Mouse (Mus musculus): Measurements from ENCODE around the gene Cnot10. TPM values are rescaled to one million over a fixed set of nuclear protein-coding genes. Genes with fewer than 3 reads are reported as not detected.

Gene Cnot10
- polyA plus RNA-seq, 1 experiment from 2014 or later, result 64.6 TPM

DNA sequence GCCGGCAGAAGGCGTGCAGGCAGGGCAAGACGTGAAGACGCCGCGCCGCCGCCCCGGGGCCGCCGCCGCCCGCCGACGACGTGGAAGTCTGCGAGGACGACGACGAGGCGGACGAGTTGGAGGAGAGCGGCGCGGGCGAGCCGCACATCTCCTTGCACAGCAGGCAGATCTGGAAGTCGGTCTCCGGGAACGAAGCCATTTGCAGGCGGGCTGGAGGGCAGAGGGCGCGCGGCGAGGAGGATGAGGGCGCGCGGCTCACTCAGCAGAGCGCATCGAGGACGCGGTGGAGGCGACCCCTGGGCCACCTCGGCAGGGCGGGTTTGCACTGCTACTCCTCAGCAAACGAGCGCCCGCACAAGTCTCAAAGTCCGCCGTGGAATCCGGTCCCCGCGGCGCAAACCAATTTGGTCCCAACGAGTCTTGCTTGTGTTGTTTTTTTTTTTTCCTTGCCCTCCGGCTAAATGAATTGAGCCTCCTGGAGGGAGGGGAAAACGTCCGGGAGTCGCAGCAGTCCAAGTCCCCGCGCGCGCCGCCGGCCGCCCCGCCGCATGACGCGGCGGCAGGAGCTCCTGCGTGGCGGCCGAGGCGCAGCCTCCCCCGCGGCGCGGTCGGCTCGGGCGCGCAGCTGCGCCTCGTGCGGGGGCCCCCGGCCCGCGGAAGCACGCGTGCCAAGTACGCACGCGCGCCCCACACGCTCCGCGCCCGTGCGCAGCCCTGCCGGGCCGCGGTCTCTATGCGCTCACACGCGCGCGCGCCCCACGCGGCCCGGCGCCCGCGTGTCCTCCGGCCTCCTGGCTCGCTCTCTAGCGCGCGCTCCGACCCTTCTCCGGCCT lies 76.8 kb downstream of the Cnot10 start:
- H3K4me2 ChIP-seq (replicated peaks; ENCODE audit: low read depth, low read length), result peak overlapping the region; percentile 92
- WGBS, result under 1% methylated on average over 98 of the region's 122 CpGs
- H3K4me3 ChIP-seq (ENCODE audit: low read depth, low read length), result peak overlapping the region; percentile 59
- no peaks in the 10 kb centered on the region for H3K36me3 ChIP-seq (ENCODE audit: control insufficient read depth, insufficient read depth, low read length)
- peak overlapping the region; percentile 93 for H3K27ac ChIP-seq (ENCODE audit: low read length)
- ATAC-seq (ENCODE audit: insufficient number of reproducible peaks, insufficient read depth, low FRiP score, low read depth), result no peak
- peak overlapping the region; percentile 67 for H3K9ac ChIP-seq (replicated peaks; ENCODE audit: low read depth, low read length)
- H3K4me1 ChIP-seq (ENCODE audit: control insufficient read depth, insufficient read depth, low read length), result peaks cover 9% of the 10 kb centered on the region; the same call in 1 of the 2 replicates
- peaks cover 4% of the 10 kb centered on the region; the same call in 1 of the 2 replicates for H3K27me3 ChIP-seq (ENCODE audit: control insufficient read depth, insufficient read depth, low read length)
- no peaks in the 10 kb centered on the region for H3K9me3 ChIP-seq (ENCODE audit: control insufficient read depth, low read depth, low read length)

DNA sequence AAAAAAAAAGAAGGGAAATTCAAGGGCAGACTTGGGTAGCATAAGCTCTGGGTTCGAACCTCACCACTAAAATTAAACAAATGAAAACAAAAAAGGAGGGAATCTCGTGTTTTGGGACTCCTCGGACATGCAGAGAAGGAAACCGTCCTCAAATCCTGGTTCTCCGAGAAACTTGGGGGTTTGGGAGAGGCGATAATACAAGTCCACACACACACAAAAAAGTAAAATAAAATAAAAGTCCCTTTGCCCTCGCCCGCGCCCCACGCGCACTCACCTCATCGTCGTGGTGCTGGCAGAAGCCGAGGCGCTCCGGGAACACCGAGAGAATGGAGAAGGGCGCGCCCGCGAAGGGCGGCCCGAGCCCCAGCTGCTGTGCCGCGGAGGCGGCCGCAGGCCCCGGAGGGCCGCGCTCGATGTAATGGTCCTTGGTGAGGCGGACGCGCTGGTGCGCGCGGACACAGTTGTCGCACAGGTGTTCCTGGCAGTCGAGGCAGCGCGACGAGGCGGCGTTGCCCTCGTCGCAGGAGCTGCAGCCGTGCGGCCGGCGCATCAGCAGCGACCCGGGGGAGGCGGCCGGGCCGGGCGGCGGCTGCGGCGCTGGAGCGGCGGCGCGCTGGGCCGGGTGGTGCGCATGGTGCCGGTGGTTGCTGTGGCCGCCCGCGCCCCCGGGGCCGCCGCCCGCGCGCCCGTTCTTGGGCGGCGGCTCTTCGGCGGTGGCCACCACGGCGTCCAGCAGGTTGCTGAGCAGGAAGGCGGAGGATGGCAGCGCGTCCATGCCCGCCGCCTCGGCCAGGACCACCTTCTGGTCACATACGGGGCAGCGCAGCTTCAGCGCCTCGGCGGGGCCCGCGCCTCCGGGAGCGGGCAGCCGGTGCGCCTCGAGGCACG lies 77.7 kb downstream of the Cnot10 start:
- Histone ChIP-seq H3K4me1 (ENCODE audit: control insufficient read depth, insufficient read depth, low read length) (peaks cover 9% of the 10 kb centered on the region; the same call in 1 of the 2 replicates), H3K9me3 (ENCODE audit: control insufficient read depth, low read depth, low read length) (no peaks in the 10 kb centered on the region), H3K4me2 (replicated peaks; ENCODE audit: low read depth, low read length) (peak overlapping the region; percentile 92), H3K36me3 (ENCODE audit: control insufficient read depth, insufficient read depth, low read length) (no peaks in the 10 kb centered on the region), H3K9ac (replicated peaks; ENCODE audit: low read depth, low read length) (peak overlapping the region; percentile 67), H3K27me3 (ENCODE audit: control insufficient read depth, insufficient read depth, low read length) (peaks cover 4% of the 10 kb centered on the region; the same call in 1 of the 2 replicates), H3K4me3 (ENCODE audit: low read depth, low read length) (peak overlapping the region; percentile 59), H3K27ac (ENCODE audit: low read length) (peak overlapping the region; percentile 93)
- no peak for ATAC-seq (ENCODE audit: insufficient number of reproducible peaks, insufficient read depth, low FRiP score, low read depth)
- under 1% methylated on average over 84 of the region's 101 CpGs for WGBS

DNA sequence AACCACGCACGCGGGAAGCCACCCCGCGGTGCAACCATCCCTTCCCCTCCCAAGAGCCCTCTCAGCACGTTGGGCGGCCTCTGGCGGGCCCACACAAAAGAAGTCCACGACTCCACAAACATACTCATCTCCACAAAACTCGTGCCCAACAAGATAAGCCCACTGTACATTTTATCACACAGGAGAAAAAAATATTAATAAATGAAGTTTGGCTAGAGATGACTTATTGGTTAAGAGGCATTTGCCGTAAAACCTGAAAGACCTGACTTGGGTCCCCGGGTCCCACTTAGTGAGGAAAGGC lies 78.4 kb downstream of the Cnot10 start:
- Histone ChIP-seq H3K27me3 (ENCODE audit: control insufficient read depth, insufficient read depth, low read length) (peaks cover 4% of the 10 kb centered on the region; the same call in 1 of the 2 replicates), H3K9me3 (ENCODE audit: control insufficient read depth, low read depth, low read length) (no peaks in the 10 kb centered on the region), H3K4me1 (ENCODE audit: control insufficient read depth, insufficient read depth, low read length) (peaks cover 13% of the 10 kb centered on the region; the same call in 1 of the 2 replicates), H3K9ac (replicated peaks; ENCODE audit: low read depth, low read length) (peak overlapping the region; percentile 67), H3K4me3 (ENCODE audit: low read depth, low read length) (peak overlapping the region; percentile 59), H3K36me3 (ENCODE audit: control insufficient read depth, insufficient read depth, low read length) (no peaks in the 10 kb centered on the region), H3K4me2 (replicated peaks; ENCODE audit: low read depth, low read length) (peak overlapping the region; percentile 92), H3K27ac (ENCODE audit: low read length) (no peak overlapping the region)
- WGBS, result 4% methylated on average over 12 of the region's 12 CpGs
- ATAC-seq (ENCODE audit: insufficient number of reproducible peaks, insufficient read depth, low FRiP score, low read depth), result no peak

DNA sequence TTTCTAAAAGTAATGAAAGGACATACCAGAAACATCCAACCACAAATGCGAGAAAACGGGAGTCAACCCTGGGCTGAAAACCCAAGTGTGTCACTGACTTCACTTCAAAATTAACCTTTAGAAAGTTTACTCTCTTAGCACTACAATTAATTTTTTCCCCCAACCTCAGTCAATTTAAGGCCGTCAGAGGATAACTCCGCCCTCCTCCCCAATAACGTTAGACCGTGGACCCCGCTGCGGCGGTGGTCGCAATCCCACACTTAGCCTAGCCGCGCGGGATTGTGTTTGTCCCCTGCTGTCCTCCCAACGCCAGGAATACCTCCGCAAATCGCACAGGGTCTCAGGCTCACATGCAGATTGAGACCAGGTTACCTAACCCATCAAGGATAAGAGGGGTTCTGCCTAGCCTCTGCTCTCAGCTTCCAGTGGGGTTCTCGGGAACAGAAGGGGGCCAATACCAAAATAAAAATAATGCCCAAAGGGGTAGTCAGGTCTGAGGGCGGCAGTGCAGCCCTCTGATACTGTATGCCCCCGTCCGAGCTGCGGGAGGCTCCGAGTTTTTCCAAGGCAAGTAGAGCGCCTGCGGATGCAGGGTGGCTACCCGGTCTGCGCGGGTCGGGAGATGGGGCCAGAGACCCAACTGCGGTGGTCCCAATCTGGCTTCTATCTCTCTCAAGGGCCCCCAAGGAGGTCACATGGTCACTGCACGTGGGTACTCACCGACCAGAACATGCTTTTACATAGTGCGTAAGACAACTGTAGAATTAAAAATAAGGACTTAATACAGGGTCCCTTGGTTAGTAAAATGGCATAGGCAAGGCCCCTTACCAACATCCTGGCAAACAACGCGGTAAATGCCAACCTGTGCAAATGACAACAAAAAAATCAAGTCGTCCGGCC lies 79.0 kb downstream of the Cnot10 start:
- no peaks in the 10 kb centered on the region for H3K36me3 ChIP-seq (ENCODE audit: control insufficient read depth, insufficient read depth, low read length)
- no peak overlapping the region for H3K27ac ChIP-seq (ENCODE audit: low read length)
- peak overlapping the region; percentile 59 for H3K4me3 ChIP-seq (ENCODE audit: low read depth, low read length)
- peak overlapping the region; percentile 92 for H3K4me2 ChIP-seq (replicated peaks; ENCODE audit: low read depth, low read length)
- H3K27me3 ChIP-seq (ENCODE audit: control insufficient read depth, insufficient read depth, low read length), result peaks cover 4% of the 10 kb centered on the region; the same call in 1 of the 2 replicates
- 4% methylated on average over 36 of the region's 36 CpGs for WGBS
- peak overlapping the region; percentile 67; the same call in 1 of the 2 replicates for H3K9ac ChIP-seq (replicated peaks; ENCODE audit: low read depth, low read length)
- H3K9me3 ChIP-seq (ENCODE audit: control insufficient read depth, low read depth, low read length), result no peaks in the 10 kb centered on the region
- no peak for ATAC-seq (ENCODE audit: insufficient number of reproducible peaks, insufficient read depth, low FRiP score, low read depth)
- H3K4me1 ChIP-seq (ENCODE audit: control insufficient read depth, insufficient read depth, low read length), result peaks cover 13% of the 10 kb centered on the region; the same call in 1 of the 2 replicates

DNA sequence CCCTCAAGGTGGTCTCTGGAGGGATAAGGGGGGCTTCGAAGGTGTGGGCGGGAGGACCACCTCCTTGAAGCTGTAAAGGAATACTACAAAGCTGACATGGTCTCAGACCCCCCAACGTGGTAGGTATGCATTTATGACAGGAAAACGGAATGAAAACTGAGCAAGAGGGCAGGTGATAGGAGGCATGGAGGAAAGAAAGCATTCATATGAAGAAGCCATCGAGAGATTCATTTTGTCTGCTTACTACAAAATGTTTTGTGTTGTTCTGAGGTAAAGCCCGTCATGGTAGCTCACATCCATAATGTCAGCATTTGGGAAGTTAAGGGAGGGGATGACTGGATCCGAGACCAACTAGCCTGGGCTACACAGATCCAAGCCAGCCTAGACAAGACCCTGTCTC lies 79.8 kb downstream of the Cnot10 start:
- H3K36me3 ChIP-seq (ENCODE audit: control insufficient read depth, insufficient read depth, low read length), result no peaks in the 10 kb centered on the region
- no peak for ATAC-seq (ENCODE audit: insufficient number of reproducible peaks, insufficient read depth, low FRiP score, low read depth)
- H3K4me1 ChIP-seq (ENCODE audit: control insufficient read depth, insufficient read depth, low read length), result peaks cover 13% of the 10 kb centered on the region; the same call in 1 of the 2 replicates
- H3K27ac ChIP-seq (ENCODE audit: low read length), result no peak overlapping the region
- H3K27me3 ChIP-seq (ENCODE audit: control insufficient read depth, insufficient read depth, low read length), result peaks cover 4% of the 10 kb centered on the region; the same call in 1 of the 2 replicates
- peak overlapping the region; percentile 92 for H3K4me2 ChIP-seq (replicated peaks; ENCODE audit: low read depth, low read length)
- H3K9me3 ChIP-seq (ENCODE audit: control insufficient read depth, low read depth, low read length), result no peaks in the 10 kb centered on the region
- peak overlapping the region; percentile 59 for H3K4me3 ChIP-seq (ENCODE audit: low read depth, low read length)
- H3K9ac ChIP-seq (replicated peaks; ENCODE audit: low read depth, low read length), result no peak overlapping the region
- WGBS, result 25% methylated on average over 7 of the region's 7 CpGs

DNA sequence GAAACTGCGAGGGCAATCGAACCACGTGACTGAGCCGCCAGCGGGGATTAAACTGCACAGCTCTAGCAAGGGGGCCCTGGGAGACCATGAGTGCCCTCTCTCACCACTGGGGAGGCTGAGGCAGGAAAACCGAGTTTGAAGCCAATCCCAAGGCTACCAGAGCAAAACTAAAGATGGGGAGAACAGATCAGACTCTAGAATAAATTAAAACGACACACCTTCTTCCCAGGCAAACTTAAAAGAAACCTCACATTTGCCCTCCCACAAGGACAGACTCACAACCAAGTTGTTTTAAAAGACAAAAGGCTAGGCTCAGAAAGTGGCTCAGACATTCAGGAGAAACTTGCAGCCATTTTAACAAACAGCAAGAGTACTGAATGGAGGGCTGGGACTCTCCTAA lies 82.9 kb downstream of the Cnot10 start:
- Histone ChIP-seq H3K9ac (replicated peaks; ENCODE audit: low read depth, low read length) (no peak overlapping the region), H3K4me1 (ENCODE audit: control insufficient read depth, insufficient read depth, low read length) (peaks cover 16% of the 10 kb centered on the region), H3K36me3 (ENCODE audit: control insufficient read depth, insufficient read depth, low read length) (no peaks in the 10 kb centered on the region), H3K9me3 (ENCODE audit: control insufficient read depth, low read depth, low read length) (no peaks in the 10 kb centered on the region), H3K27ac (ENCODE audit: low read length) (no peak overlapping the region; the same call in 1 of the 2 replicates), H3K4me2 (replicated peaks; ENCODE audit: low read depth, low read length) (no peak overlapping the region), H3K4me3 (ENCODE audit: low read depth, low read length) (no peak overlapping the region), H3K27me3 (ENCODE audit: control insufficient read depth, insufficient read depth, low read length) (peaks cover under 1% of the 10 kb centered on the region; the same call in 1 of the 2 replicates)
- no peak for ATAC-seq (ENCODE audit: insufficient number of reproducible peaks, insufficient read depth, low FRiP score, low read depth)
- 27% methylated on average over 7 of the region's 7 CpGs for WGBS

DNA sequence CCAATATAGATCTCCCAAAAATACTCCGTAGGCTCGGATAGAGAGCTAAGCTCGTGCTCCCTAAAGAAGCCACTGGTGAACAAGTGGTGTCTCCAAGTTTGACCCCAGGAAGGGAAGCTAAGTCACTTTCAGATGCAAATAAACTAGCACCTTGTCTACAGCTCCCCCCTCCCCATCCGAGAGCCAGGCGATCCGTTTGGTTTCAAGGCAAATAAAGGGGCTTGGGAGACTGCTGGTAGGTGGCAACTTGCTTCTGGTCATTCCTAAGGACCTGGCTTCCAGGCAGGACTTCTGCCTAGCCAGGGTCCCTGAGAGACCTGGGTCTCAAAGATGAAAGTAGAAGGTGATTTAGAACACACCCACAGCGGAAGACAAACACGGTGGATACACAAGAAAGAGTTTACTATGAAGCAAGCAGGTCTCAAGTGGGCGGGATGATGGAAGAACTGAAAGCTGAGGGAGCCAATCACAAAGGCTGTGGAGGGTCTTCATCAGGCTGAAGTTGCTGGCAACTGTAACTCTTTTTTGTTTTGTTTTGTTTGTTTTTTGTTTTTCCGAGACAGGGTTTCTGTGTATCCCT lies 83.6 kb downstream of the Cnot10 start:
- 0 out of 2 replicates have a peak overlapping the region, but pooled peaks have one; percentile 10 for H3K4me2 ChIP-seq (replicated peaks; ENCODE audit: low read depth, low read length)
- no peak overlapping the region for H3K9ac ChIP-seq (replicated peaks; ENCODE audit: low read depth, low read length)
- H3K27me3 ChIP-seq (ENCODE audit: control insufficient read depth, insufficient read depth, low read length), result no peaks in the 10 kb centered on the region
- H3K36me3 ChIP-seq (ENCODE audit: control insufficient read depth, insufficient read depth, low read length), result no peaks in the 10 kb centered on the region
- H3K27ac ChIP-seq (ENCODE audit: low read length), result peak overlapping the region; percentile 21; the same call in 1 of the 2 replicates
- no peak for ATAC-seq (ENCODE audit: insufficient number of reproducible peaks, insufficient read depth, low FRiP score, low read depth)
- 50% methylated on average over 10 of the region's 10 CpGs for WGBS
- no peak overlapping the region for H3K4me3 ChIP-seq (ENCODE audit: low read depth, low read length)
- peaks cover 15% of the 10 kb centered on the region; the same call in 1 of the 2 replicates for H3K4me1 ChIP-seq (ENCODE audit: control insufficient read depth, insufficient read depth, low read length)
- H3K9me3 ChIP-seq (ENCODE audit: control insufficient read depth, low read depth, low read length), result no peaks in the 10 kb centered on the region

Measured in stomach, embryonic 14.5 days (tissue).